Mouse (Mus musculus): ENCODE results near the gene Gchfr.

The Gchfr gene

DNA sequence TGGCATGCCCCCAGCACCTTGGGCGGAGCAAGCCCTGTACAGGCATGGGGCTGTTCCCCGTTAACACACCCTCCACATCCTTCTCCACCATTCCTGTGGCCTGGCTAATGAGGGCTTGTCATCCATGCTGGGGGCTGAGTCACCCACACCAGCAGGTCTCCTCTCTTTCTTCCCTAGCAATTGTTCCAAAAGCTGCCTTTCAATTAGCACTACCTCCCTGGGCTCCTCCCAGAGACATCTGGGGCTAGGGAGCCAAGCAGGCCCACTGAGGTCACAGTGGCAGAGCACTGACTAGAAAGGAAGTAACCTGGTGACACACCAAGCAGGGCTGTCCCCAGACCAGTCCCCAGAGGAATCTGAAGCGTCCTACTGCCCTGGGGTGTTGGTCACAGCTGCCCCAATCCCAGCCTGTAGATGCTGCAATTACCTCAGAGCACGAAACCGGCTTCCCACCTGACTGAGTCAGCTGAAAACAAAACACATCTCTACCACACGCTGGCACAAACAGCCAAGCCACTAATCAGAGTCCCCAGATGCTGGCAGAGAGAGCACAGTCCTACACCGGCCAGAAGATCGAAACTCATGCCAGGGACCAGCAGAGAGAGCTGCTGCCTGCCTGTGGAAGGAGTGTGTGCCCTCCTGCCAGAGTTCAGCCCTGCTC lies 6.5 kb downstream of the Gchfr start, which contains the start of gene Gm14137:
Gene Gm14137 (plus strand): TSS at position 519 of the 661 bp plus-strand sequence.
- DNase-seq (ENCODE audit: low spot score in 2 of 2), result no peak

- no peak for DNase-seq (ENCODE audit: low spot score in 2 of 2)
Measured at GRCm38 (mm10) chr2:119174866-119175265, 7.3 kb downstream of the Gchfr start.

DNA sequence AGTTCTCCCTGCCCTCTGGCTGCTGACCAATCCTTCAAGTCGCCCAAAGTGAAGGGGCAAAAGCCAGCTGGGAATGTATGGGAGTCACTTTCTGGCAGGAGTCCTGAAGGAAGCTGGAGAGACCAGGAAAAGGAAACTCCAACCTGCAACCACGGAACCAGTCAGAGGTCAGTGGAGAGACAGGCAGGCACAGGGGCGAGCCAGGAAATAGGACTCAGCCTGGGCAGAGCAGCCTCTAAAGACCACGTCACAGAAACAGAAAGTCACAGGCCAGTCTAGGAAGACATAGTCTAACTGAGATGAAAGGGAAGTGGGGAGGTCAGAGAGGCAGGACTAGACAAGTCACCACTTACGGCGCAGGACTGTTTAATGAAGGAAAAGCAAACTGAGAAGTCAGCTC lies 8.0 kb downstream of the Gchfr start:
- no peak for DNase-seq (ENCODE audit: low spot score in 2 of 2)

DNA sequence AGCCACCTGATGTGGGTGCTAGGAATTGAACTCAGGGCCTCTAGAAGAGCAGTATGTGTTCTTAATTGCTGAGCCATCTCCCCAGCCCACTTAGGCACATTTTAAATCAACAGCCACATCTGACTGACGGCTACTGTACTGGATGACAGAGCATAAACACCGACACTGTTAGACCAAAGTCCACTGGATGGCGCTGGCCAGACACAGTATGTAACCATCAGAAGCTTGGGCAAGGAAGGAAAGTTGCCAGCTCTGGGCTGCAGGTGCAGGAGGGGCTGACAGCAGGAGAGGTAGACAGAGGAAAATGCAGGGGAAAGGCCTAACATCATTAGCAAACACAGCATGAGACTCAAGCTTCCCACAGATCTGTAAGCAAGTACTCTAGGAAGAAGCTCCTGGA lies 9.2 kb downstream of the Gchfr start:
- no peak for DNase-seq (ENCODE audit: low spot score in 2 of 2)

- no peak for DNase-seq (ENCODE audit: low spot score in 2 of 2)
Measured at GRCm38 (mm10) chr2:119177384-119177939, 9.9 kb downstream of the Gchfr start.

- no peak for DNase-seq (ENCODE audit: low spot score in 2 of 2)
Measured at GRCm38 (mm10) chr2:119182914-119183313, 15.3 kb downstream of the Gchfr start.

GRCm38 (mm10) chr2:119189029-119189710 lies 21.6 kb downstream of the Gchfr start:
- peak; percentile 49 to 80 for DNase-seq (ENCODE audit: low spot score in 2 of 2)

GRCm38 (mm10) chr2:119190969-119191368 lies 23.4 kb downstream of the Gchfr start:
- DNase-seq (ENCODE audit: low spot score in 2 of 2), result no peak

GRCm38 (mm10) chr2:119194140-119194539 lies 26.6 kb downstream of the Gchfr start:
- no peak for DNase-seq (ENCODE audit: low spot score in 2 of 2)

GRCm38 (mm10) chr2:119196316-119197108 lies 28.9 kb downstream of the Gchfr start:
- DNase-seq (ENCODE audit: low spot score in 2 of 2), result no peak

DNA sequence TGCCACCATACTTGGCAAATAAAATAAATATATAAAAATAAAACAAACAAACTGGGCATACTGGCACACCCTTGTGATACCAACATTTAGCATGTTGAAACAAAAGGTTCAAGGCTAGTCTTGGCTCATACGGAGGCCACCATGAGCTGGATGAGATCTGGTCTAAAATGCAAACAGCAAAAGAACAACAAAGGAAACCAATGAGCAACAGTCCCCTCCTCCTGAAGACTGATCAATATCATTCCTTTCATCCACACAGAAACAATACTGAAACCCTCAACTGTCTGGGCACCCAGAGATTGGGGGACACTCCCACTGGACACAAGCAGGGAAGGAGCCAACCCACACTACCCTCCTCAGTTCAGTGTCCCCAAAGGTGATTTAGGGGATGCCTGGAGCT lies 29.9 kb downstream of the Gchfr start:
- DNase-seq (ENCODE audit: low spot score in 2 of 2), result no peak

GRCm38 (mm10) chr2:119198049-119198448 lies 30.5 kb downstream of the Gchfr start:
- DNase-seq (ENCODE audit: low spot score in 2 of 2), result no peak

DNA sequence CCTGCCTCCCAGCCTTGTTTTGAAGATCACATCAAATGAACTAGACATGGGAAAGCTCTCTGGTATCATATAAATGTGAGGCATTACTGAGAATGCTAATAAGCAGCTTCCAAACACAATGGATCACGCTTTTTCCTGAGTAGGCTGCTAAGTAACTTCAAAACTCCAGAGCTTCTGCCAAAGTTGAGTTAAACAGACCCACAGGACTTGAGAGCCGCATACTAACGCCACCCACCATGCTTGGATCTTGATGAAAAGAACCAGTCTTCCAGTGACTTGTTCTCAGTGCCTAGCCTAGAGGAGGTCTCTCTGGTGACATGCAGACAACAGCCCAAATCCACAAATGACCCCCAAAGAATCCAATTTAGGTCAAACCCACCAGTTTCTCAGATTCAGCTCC lies 31.4 kb downstream of the Gchfr start:
- DNase-seq (ENCODE audit: low spot score in 2 of 2), result no peak

DNA sequence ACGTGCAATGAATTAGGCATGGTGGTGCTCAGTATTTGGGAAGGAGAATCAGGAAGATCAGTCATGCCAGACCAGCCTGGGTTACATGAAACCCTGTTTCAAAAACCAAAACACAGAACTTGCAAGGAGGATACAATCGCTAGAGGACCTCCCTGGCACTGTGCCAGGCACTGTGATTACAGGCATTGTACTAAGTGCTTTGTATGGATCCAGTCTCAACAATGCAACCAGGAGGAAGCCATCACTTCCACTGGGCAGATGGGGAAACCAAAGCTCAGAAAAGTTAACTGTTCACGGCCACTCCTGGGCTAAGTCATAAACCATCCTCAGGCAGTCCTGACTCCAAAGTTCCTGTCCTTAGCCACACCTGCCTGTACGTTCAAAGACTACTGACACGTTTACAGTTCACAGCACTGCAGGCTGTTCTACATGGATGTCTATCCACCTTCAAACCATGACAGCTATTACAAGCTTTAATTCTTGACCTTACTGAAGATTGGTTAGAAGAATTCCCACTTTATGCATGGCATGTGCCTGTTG lies 35.4 kb downstream of the Gchfr start:
- DNase-seq (ENCODE audit: low spot score in 2 of 2), result no peak

DNA sequence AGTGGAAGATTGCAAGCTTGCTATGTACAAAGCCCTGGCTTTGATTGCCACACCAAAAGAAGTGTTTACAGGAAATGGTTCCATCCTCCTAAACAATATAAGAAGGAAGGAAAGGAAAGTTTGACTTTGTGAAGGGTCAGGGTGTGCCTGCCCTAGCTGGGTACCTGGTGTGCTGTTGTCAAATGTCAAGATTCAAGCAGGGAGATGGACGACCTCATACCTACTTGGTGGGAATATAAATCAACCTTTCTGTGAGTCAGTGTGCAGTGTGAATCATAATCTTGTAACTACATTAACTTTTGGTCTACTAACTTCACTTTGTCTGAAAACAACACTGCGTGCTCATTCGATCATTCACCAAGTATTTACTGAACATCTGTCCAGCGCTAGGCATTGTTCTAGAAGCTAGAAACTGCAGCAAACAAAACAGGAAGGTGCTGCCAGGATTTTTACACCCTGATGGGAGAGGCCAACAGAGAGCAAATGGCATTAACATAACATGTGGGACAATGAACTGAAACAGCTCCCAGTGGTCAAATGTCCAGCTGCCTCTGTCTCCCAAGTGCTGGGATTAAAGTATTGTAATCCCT lies 36.4 kb downstream of the Gchfr start:
- no peak for DNase-seq (ENCODE audit: low spot score in 2 of 2)

- DNase-seq (ENCODE audit: low spot score in 2 of 2), result no peak
Measured at GRCm38 (mm10) chr2:119207961-119208343, 40.4 kb downstream of the Gchfr start.

- DNase-seq (ENCODE audit: low spot score in 2 of 2), result peak; percentile 95 to 97
Measured at GRCm38 (mm10) chr2:119208344-119209175, 41.0 kb downstream of the Gchfr start, which contains the start of the genes Zfyve19 and Dnajc17. Gene Zfyve19, plus strand, starts transcription at chr2:119208617. Gene Dnajc17, minus strand, starts transcription at chr2:119208795.

- no peak for DNase-seq (ENCODE audit: low spot score in 2 of 2)
Measured at GRCm38 (mm10) chr2:119209176-119209507, 41.6 kb downstream of the Gchfr start.
